Mouse (Mus musculus) CD4-positive, CD25-positive, alpha-beta regulatory T cell, adult 2 months (primary cell): ENCODE results near the gene Srms.
A peak's percentile ranks its signal among the peaks of the same experiment; 100 is the strongest.
"Not testable (repeated sequence)": the region's sequence is repeated elsewhere in the genome, so short reads cannot be mapped to it uniquely, and the experiment has no call there.

Experiments used
- DNase-seq: peaks from one replicate; pipeline ENCODE4 v3.0.0-alpha.2; 2012; ENCODE audit warnings: low read depth, low spot score

Srms gene

DNA sequence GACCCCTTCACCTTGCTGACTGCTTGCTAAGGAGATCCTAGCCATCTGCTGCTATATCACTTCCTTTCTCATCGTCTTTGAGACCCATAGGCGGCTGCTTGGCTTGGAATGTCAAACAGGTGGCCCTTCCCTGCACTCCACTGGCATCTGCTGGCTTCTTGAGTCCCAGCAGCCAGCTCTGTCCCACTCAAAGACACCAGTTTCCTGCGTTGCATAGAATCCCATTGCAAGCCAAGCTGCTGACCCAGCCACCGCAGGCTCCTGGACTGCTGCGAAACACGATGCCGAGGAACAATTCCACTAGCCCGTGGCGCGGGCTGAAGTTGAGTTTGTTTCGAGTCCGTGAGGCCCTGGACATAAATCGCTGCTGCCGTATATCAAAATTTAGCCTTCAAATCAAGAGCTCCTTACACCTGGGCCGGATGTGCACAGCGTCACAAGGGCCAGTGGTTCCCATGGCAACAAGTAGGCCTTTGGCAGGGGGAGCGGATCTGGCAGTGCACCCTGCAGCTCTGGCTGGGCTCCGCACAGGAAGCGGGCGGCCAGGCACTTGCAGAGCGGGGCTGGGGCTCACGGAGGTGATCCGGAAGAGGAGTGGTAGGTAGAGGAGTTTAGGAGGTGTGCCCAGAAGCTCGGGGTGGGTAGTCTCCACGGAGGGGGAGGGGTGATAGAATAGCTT lies 6.7 kb upstream of the Srms start, which contains the start of gene Fndc11:
TSS of gene Fndc11 (plus strand) at position 476 of the 679 bp plus-strand sequence.
- DNase-seq, result peak; percentile 96

DNA sequence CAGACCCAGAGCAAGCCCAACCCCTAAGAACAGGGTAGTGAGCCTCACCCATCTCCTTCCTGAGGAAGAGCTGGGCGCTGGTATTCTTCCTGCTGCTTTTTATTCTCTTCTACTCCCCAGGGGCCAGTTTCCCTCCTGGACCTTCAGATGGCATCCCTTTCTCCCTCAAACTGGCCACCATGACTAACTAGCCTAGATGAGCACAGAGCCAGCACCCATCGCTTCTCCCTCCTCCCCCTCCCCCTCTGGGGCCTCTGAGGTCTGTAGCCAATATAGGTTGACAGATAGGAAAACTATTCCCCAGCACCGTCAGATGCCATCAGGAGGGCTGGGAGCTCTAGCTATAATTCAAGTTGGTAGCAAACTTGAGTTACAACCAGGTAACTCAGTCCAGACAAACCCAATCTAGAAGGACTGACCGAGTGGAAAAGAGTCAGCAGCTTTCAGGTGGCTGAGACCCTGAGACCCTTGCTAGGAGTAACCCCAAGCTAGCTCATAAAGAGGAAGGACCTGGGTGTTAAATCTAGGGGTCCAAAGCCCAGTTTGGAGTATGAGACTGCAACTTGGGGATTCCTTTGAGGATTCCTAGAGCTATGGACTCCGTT lies 6.0 kb upstream of the Srms start:
- no peak for DNase-seq

DNA sequence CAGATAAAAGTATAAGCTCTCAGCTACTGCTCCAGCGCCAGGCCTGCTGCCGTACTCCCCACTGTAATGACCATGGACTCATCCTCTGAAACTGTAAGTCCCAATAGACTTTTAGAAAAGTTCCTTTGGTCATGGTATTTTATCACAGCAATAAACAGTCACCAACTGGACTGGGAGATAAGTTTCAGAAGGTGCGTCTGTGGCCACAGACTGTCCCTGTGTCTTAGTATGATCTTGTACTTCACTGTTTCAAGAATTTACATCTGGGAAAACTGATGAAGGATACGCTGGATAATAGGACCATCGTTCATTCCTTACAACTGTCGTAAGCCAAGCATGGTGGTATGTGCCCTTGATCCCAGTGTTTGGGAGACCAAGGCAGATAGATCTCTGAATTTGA lies 3.1 kb upstream of the Srms start:
- no peak for DNase-seq

DNA sequence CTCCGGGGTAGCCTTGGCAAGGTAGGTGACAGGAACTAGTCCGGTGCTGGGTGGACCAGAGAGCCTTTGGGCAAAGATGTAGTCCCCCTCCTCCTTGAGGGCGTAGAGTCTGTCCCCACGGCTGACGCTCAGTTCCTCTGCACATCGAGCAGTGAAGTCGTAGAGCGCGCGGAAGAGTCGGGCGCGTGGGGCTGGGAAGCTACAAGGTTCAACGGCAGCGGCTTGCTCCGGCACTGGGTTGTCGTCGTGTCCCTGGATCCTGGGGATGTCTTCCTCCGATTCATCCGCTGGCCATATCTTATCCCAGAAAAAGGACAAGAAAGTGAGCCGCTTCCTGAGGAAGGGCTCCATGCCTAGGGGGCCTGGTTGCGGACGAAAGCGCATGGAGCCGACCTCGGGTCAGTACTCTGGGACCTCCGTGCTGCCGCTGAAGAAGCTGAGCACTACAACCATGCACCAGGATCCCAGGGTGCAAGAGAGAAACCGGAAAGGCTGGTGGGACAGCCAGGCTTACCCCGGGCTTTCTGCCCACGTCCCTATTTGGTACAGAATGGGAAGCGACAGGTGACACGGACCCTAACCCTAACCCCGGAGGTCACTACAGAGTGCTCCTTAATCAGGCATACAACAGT lies 480 bp downstream of the Srms start:
- peak; percentile 49 for DNase-seq

DNA sequence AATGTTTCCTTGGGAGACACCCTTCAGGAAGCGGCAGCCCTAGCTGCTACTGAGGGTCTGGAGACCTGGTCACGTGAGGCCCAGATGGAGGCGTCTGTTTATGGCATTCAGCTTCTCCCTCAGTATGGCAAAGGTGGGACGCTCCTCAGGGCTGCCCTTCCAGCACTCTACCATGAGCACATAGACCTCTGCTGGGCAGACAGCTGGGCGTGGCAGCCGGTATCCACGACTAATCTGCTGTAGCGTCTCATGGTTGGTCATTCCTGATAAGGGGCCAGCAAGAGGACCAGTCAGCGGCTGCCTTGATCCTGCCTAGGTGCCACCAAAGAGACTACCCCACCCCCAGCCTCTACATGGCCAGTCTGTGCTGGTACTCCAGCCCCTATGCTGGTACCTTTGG lies 6.9 kb downstream of the Srms start:
- no peak for DNase-seq

DNA sequence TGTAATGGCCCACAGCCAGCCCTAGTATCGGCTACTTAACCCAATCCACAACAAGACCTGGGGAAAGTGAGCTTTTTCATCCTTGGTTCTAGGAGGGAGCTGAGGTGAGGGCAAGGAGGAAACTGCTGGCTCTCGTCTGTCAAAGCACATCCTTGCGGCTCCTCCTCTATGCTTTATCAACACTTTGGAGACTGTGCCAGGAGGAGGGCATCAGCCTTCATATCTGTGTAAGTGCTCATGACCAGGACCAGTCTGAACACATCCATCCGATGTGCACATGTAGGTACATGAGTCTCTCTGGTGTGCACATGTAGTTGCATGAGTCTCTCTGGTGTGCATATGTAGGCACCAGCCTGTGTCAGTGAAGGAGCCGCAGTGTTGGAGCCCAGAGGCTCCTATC lies 7.3 kb downstream of the Srms start:
- DNase-seq, result no peak

DNA sequence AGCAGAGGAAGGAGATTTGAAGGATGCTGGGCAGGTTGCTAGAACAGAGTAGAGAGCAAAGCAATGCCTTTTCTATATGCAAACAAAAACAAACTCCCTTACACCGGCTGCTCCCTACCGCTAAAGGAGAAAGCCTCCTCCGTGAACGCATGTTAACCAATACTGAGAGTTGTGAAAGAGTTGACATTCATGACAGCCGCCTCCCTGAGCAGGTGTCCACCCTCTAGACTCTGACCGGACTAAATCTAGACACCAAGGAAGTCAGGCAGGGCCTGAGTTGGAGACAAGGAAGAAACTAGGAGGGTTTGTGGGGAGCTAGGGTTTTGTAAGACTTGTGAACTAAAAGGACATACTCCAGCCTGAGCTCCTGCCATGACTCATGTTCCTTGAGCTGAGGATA lies 10.1 kb downstream of the Srms start:
- no peak for DNase-seq

DNA sequence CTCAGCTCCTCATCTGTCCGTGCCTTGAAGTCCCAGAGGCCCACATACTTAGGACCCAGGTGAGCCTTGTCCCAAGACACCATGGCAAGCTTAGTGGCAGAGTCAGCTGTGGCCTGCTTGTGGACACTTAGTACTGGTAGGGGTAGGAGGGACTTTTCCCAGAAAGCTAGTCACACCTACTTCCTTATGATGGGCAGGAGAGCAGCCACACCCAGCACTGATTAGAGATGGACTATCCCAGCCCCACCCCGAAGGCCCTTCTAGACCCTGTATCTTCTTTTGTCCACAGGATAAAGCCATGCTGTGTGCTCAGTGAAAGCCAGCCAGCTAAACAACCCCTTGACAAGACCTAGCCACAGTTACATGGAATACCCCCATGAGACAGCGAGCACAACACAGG lies 10.6 kb downstream of the Srms start, which contains the start of gene Ptk6:
TSS of gene Ptk6 (minus strand) at position 368 of the 400 bp plus-strand sequence.
- DNase-seq, result no peak

DNA sequence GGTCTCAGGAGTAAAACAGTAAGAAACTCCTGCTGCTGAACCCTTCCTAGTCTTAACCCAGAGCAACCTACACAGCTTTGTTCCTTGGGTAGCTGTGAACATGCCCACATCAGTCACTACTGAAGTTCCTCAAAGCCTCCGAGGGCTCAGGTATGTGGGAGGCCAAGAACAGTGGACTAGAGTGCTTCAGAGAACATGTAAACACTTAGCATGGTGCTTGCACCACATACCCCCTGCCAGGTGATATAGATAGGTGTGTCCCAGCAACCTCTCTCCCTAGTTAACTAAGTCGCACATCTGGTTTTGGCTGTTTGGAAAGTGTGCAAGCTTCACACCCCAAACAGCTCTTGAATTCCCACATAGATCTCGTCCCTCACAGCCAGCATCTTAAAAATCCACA lies 11.4 kb downstream of the Srms start:
- DNase-seq, result no peak

DNA sequence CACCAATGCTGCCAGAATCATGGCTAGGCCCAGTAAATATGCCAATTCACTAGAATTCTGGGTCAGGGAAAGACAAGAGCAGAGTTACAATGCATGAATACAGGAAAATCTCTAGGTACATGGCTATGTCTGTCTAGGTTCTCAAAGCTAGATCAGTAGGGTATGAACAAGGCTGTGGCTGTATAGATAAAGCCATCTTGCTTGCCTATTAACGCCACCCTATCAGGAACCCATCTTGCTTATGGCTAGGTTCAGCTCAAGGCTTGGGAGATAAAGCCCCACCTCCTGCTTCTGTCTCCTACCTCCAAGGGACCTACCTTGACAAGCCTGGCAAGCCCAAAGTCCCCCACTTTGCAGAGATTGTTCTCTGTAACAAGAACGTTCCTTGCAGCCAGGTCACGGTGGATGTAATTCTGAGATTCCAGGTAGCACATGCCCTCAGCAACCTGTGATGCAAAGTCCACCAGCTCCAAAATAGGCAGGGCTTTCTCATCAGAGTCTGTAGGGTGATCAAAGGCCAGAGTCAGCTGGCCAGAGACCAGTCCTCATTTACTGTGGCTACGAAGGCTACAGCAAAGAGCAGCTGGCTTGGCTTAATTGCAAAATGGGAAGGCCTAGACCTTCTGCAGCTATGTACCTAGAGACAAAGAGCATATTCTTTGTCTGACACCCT lies 16.2 kb downstream of the Srms start:
- no peak for DNase-seq

DNA sequence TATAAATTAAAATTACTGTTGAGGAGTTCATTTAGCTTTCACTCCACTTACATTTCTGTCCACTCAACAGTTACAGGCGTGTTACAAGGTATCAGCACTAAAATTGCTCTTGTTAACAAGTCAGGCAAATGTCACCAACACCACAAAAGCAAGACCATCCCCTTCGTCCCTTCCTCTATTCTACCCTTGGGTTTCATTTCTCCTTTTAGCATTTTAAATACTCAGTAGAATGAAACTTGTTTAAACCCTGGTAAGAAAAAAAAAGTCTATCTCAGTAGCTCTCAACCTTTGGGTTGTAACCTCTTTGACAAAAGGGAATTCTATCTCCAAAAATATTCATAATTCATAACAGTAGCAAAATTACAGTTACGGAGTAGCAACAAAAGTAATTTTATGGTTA lies 19.9 kb downstream of the Srms start:
- no peak for DNase-seq

DNA sequence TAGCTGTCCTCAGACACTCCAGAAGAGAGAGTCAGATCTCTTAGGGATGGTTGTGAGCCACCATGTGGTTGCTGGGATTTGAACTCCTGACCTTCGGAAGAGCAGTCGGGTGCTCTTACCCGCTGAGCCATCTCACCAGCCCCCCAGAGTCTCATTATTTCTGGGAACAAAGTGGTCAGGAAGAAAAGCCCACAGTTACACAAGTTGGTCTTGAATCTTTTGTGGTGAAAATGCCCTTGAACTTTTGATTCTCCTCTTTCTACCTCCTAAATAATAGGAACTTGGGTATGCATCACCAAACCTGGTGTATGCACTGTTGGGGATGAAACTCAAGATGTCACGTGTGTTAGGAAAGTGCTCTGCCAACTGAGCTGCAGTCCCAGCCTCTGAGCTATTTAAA lies 21.0 kb downstream of the Srms start:
- no peak for DNase-seq

DNA sequence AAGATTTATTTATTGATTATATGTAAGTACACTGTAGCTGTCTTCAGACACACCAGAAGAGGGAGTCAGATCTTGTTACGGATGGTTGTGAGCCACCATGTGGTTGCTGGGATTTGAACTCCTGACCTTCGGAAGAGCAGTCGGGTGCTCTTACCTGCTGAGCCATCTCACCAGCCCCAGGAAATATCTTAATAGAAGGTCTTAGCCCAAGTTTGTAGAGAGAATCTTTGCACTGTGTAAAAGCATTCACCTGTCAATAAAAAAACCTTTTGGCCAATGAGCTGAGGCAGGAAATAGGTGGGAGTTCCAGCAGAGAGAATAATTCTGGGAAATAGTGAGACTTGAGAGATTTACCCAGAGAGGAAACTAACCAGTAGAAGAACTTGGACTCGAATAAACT lies 21.6 kb downstream of the Srms start:
- not testable (repeated sequence) for DNase-seq

DNA sequence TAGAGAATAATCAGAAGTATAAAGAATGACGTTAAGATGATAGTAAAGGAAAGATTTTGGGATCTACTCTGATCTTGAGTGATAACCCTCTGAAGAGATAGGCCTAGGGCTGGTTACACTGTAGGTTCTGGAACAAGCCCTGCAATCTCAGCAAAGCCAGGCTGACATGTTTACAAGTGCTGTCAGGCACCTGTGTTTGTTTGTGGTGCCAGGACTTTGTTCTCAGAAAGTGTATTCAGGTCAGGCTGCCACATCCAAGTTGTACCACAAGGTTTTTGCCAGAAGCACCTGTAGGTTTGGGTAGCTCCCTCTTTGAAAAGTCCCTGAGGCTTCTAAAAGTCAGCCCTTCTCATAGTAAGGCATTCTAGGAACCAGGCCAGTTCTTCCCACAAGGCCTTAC lies 23.7 kb downstream of the Srms start:
- no peak for DNase-seq

DNA sequence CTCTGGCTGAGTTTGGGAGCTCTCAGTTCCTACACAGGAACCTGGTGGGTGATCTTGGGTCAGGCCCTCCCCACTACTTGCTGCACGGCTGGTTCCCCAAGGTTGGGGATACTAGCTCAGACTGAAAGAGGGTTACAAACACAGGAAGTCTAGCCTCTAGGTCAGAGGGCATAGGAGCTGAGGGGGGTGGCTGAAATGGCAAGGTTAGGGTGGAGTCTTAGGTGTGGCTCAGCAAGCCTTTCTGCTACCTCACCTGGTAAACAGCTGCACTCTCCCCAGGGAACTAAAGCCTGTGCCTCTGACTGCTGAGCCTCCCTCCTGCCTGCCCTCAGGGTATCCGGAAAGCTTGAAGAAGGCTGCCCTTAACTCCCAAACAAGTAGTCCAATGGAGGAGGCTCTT lies 24.3 kb downstream of the Srms start:
- peak; percentile 47 for DNase-seq

DNA sequence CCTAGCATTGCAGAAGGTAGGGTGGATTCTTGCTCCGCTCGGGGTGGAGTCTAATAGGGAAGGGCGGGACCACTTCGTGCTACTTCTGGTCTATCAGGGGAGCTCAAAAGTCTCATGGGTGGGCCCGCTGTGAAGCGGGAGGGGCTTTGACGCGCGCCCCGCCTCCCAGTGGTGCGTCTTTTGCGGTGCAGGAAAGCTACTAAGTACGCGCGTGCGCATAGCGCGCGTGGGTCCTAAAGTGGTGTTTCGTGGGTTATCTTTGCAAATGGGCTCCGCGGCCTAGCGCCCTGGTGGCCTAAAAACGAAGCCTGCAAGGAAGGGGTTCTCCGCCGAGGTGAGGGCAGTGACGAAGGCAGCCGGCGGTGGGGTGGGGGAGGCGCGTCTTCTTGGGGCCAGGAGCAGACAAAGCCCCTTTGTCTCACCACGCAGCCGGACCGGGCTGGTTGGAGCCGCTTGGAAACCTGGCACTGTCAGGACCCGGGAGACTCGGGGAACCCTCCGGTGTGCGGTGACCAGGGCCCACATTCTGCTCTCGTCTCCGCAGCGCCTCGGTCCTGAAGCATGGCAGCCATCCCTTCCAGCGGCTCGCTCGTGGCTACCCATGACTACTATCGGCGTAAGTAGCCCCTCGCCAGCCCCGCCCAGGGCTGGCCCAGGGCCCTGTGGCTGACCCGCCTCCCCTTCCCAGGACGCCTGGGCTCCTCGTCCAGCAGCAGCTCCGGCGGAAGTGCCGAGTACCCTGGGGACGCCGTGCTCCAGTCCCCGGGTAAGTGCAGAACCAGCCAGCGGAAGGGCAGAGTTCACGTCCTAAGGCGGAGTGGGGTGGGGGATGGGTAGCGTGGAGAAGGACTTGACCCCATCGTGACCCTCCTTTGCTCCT lies 25.6 kb downstream of the Srms start, which contains the start of gene Ppdpf:
TSS of gene Ppdpf (plus strand) at position 127 of the 880 bp plus-strand sequence.
- DNase-seq, result peak; percentile 98

DNA sequence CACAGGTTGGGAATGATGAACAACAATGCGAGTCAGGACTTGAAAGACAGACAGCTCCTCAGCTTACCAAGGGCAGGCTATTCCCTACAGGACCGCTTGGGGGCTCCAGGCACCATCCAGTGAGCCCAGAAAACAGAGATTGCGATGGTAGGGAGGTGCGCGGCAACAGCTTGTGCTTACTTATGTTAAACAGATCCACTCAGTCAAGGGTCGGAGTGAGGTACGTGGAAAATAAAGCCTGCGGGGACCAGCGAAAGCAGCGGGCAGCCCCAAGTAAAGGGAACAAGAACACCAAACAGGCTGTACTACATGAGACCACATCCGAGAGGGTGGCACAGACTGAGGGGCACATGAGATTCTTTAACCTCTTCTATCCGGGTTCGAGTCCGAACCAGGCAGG lies 26.4 kb downstream of the Srms start:
- DNase-seq, result peak; percentile 93

DNA sequence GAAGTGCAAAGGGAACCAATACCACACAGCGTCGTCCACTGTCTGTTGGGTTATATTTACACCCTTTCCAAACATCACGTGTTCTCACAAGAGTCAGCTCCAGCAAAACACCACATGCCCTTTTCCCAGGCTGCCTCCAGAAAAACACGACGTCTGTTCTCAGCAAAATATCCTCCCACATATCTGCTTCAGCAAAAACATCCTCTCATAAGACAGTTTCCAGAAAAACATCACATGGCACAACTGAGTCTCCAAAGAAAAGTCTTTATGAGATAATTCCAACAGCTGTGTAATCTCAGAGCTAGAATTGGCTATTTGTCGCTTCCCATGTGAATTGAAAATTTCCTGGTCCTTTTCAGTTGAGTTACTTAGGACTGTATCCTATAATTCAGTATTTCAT lies 32.1 kb downstream of the Srms start:
- DNase-seq, result no peak

DNA sequence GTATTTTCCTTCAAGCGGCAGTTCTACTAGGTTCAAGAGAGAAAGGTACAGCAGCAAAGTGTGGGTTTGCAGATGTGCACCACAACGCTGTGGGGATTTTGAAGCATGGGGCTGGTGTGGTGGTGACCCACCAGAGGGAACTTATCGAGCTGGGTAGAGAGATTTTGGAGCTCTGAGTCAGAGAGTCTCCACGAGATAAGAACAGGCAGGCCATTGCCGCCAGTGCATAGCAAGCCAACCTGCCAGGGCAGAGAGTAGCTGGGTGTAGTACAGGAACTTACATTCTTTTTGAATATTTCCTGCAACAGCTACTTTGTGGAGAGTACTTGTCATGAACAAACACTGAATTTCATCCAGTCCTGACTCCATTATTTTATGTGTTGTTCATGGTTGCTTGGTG lies 34.5 kb downstream of the Srms start:
- no peak for DNase-seq

DNA sequence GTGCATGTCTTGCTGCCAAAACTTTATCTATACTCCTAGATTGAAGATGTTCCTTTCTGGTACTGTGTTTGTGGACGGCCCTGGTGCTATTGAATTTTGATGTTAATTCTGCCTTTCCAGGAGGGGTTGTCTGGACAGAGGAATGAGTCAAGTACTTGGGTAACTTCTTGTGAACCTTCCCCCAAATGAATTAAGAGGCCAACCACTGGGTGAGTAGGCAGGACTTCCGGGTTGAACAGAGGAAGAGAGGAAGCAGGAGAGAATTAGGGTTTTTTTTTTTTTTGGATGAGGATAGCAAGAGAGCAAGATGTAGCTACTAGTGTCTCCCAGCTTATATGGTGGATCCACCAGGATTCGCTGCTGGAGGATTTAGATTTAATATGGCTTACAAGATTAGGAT lies 35.0 kb downstream of the Srms start:
- no peak for DNase-seq

DNA sequence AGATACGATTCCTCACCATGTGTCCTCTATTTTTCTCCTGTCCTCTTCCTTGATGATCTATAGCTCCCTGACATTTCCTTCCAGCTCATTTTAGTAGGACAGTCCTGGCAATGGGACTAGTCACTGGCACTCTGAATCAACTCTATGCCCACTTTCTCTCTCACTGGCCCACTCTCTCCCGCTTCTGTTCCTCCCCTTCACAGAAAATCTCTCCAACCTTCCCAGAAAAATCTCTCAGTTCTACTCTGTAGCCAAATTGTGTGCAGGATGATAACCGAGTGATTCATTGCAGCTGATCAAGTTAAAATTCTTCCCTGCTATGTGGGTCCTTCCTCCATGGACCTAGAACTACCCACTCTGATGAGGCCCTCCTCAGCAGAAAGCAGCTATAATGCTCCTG lies 38.3 kb downstream of the Srms start:
- no peak for DNase-seq
